Mouse (Mus musculus) lung, postnatal 0 days (tissue): ENCODE results near the gene Ypel3. TPM values are rescaled to one million over a fixed set of nuclear protein-coding genes. Genes with fewer than 3 reads are reported as not detected.

Experiments
- ATAC-seq: fragments of 200-750 bp; cut with Nextera tagmentation; 2 replicates; pipeline ENCODE4 v1.8.0; 2017; ENCODE audit warnings: moderate library complexity
- DNase-seq: peaks from one replicate; pipeline ENCODE4 v3.0.0-alpha.2; 2016; ENCODE audit warnings: low spot score
- H3K27ac ChIP-seq: fragments of 300-500 bp; sonication (generic); 2 replicates; pipeline ENCODE4 v1.5.1; 2014; ENCODE audit warnings: antibody characterized with exemption, mild to moderate bottlenecking, low read length, mixed read lengths
- H3K27me3 ChIP-seq: fragments of 300-500 bp; sonication (generic); replicated peaks from 2 replicates; pipeline ENCODE4 v1.6.1; 2014; ENCODE audit warnings: low read length, mixed read lengths; ENCODE audit not compliant: insufficient read depth
- H3K36me3 ChIP-seq: fragments of 300-500 bp; sonication (generic); 2 replicates; pipeline ENCODE4 v1.6.1; 2014; ENCODE audit warnings: low read length, mixed read lengths; ENCODE audit not compliant: insufficient read depth
- H3K4me1 ChIP-seq: fragments of 300-500 bp; sonication (generic); 2 replicates; pipeline ENCODE4 v1.6.1; 2014; ENCODE audit warnings: antibody characterized with exemption, low read depth, low read length, mixed read lengths; ENCODE audit not compliant: insufficient read depth
- H3K4me2 ChIP-seq: fragments of 300-500 bp; sonication (generic); replicated peaks from 2 replicates; pipeline ENCODE4 v1.6.1; 2014; ENCODE audit warnings: low read depth, mild to moderate bottlenecking, low read length, moderate library complexity, mixed read lengths
- H3K4me3 ChIP-seq: fragments of 300-500 bp; sonication (generic); 2 replicates; pipeline ENCODE4 v1.5.1; 2014; ENCODE audit warnings: low read depth, low read length
- H3K9ac ChIP-seq: fragments of 300-500 bp; sonication (generic); replicated peaks from 2 replicates; pipeline ENCODE4 v1.6.1; 2014; ENCODE audit warnings: low read depth, mild to moderate bottlenecking
- H3K9me3 ChIP-seq: fragments of 300-500 bp; sonication (generic); 2 replicates; pipeline ENCODE4 v1.6.1; 2016; ENCODE audit warnings: low read length, mixed read lengths
- CTCF ChIP-seq: IDR thresholded peaks from 2 replicates; pipeline ENCODE4 v1.5.1; 2016; ENCODE audit warnings: antibody characterized with exemption, mild to moderate bottlenecking
- EP300 ChIP-seq: IDR thresholded peaks from 2 replicates; pipeline ENCODE4 v1.6.1; 2016; ENCODE audit warnings: antibody characterized with exemption, mild to moderate bottlenecking, control low read depth
- WGBS: fragments of 180-500 bp; shearing (Covaris S2); extraction: QIAGEN DNeasy Blood & Tissue Kit; methylation state at CpG from one replicate; pipeline ENCODE4 v1.1.7; 2014; 5-methylcytosine and 5-hydroxymethylcytosine counted together
- polyA plus RNA-seq: library from polyadenylated mRNA; unstranded; fragments of >200 nt; fragmentation: Nextera tagmentation; extraction: Ambion mirVana; gene quantifications from 2 replicates; pipeline ENCODE4 v1.2.1, GENCODE M21; 2015

Gene Ypel3
- polyA plus RNA-seq, 1 experiment from 2014 or later = 340 TPM

- peaks cover 6% of the 10 kb centered on the region; the same call in 1 of the 2 replicates for H3K27me3 ChIP-seq
- no peak for TF ChIP-seq CTCF
- no peak for TF ChIP-seq EP300
- ATAC-seq (peak; percentile 23; the same call in 1 of the 2 replicates), DNase-seq (no peak)
- H3K36me3 ChIP-seq = no peaks in the 10 kb centered on the region
- no peak overlapping the region for H3K27ac ChIP-seq
- 14% methylated on average over 9 of the region's 9 CpGs for WGBS
- no peaks in the 10 kb centered on the region for H3K9me3 ChIP-seq
- H3K4me1 ChIP-seq = no peaks in the 10 kb centered on the region
- peak overlapping the region; percentile 47 for H3K4me2 ChIP-seq
- no peak overlapping the region for H3K9ac ChIP-seq
- no peak overlapping the region for H3K4me3 ChIP-seq
Observed at GRCm38 (mm10) chr7:126822741-126823140, 46.0 kb downstream of the Ypel3 start.

GRCm38 (mm10) chr7:126823202-126823711 is 46.5 kb downstream of the Ypel3 start:
- Histone ChIP-seq H3K9me3 (no peaks in the 10 kb centered on the region), H3K4me3 (no peak overlapping the region), H3K4me1 (no peaks in the 10 kb centered on the region), H3K27me3 (peaks cover 6% of the 10 kb centered on the region; the same call in 1 of the 2 replicates), H3K36me3 (no peaks in the 10 kb centered on the region), H3K9ac (no peak overlapping the region), H3K4me2 (peak overlapping the region; percentile 47), H3K27ac (no peak overlapping the region)
- ATAC-seq (no peak), DNase-seq (no peak)
- WGBS = 0% methylated on average over 7 of the region's 19 CpGs
- TF ChIP-seq EP300 (no peak), CTCF (no peak)

DNA sequence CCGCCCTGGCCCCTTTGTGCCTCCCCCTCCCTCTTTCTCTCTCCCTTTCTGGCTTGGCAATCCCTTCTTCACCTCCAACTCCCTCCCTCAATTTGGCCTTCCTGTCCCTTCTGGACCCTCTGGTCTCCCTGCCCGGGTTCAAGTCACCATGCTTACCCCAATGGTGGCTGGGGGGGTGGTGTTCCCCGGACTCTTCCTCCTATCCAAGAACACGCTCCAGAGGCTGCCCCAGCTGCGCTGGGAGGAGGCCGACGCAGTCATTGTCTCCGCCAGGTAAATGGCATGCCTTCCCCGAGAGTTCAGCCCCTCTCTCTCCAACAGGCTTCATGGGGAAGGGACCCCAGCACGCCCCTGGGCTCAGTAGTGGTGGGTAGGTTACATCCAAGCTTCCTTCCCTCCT is 47.2 kb downstream of the Ypel3 start:
- no peaks in the 10 kb centered on the region for H3K36me3 ChIP-seq
- peaks cover 6% of the 10 kb centered on the region; the same call in 1 of the 2 replicates for H3K27me3 ChIP-seq
- no peak overlapping the region for H3K4me2 ChIP-seq
- H3K9ac ChIP-seq = no peak overlapping the region
- DNase-seq = no peak
- no peaks in the 10 kb centered on the region for H3K4me1 ChIP-seq
- no peak overlapping the region for H3K27ac ChIP-seq
- no peak overlapping the region for H3K4me3 ChIP-seq
- no peak for TF ChIP-seq CTCF
- no peak for TF ChIP-seq EP300
- no peaks in the 10 kb centered on the region for H3K9me3 ChIP-seq
- 19% methylated on average over 9 of the region's 10 CpGs for WGBS
- ATAC-seq = no peak

DNA sequence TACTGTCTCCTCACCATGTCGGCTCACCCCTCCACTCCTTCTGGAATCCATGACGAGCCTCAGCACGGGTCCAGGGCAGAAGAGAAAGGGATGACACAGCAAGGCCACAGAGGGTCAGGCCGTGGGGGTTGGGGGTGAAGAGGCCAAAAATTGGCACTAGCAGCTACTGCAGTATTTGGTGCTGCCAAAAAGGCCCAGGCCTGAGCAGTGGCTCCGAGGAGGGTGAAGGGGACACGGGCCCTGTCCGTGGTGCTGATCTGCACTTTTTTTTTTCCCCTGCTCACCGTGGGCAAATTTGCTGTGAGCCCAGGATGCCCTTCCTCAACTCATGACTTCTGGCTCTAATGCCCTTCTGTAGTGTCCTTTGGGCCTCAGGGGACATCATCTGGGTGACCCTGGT is 48.6 kb downstream of the Ypel3 start:
- no peak for ATAC-seq

GRCm38 (mm10) chr7:126825952-126826351 is 49.2 kb downstream of the Ypel3 start:
- no peak for TF ChIP-seq EP300
- no peak for TF ChIP-seq CTCF
- 69% methylated on average over 5 of the region's 5 CpGs for WGBS
- H3K27me3 ChIP-seq = peaks cover 6% of the 10 kb centered on the region; the same call in 1 of the 2 replicates

More for the DNA sequence above, 48.6 kb downstream of the Ypel3 start:
- Histone ChIP-seq H3K36me3 (no peaks in the 10 kb centered on the region), H3K27ac (no peak overlapping the region), H3K4me3 (no peak overlapping the region), H3K4me2 (no peak overlapping the region), H3K4me1 (no peaks in the 10 kb centered on the region), H3K27me3 (peaks cover 6% of the 10 kb centered on the region; the same call in 1 of the 2 replicates), H3K9me3 (no peaks in the 10 kb centered on the region), H3K9ac (no peak overlapping the region)
- peak; percentile 54 for DNase-seq
- WGBS = 19% methylated on average over 8 of the region's 8 CpGs
- TF ChIP-seq CTCF (no peak), EP300 (no peak)

More at GRCm38 (mm10) chr7:126825952-126826351, 49.2 kb downstream of the Ypel3 start:
- ATAC-seq (no peak), DNase-seq (no peak)
- no peak overlapping the region for H3K4me2 ChIP-seq
- H3K4me1 ChIP-seq = no peaks in the 10 kb centered on the region
- H3K9ac ChIP-seq = no peak overlapping the region
- H3K36me3 ChIP-seq = no peaks in the 10 kb centered on the region
- H3K4me3 ChIP-seq = no peak overlapping the region
- no peaks in the 10 kb centered on the region for H3K9me3 ChIP-seq
- no peak overlapping the region for H3K27ac ChIP-seq

Other genes starting within 250 kb of the Ypel3 start
- 141 and 154 TPM in 2 replicates for gene Eif3c, start 210.5 kb upstream of the Ypel3 start, polyA plus RNA-seq
- 3.9 and 4.1 TPM in 2 replicates for gene Apobr, start 192.0 kb upstream of the Ypel3 start, polyA plus RNA-seq
- 33.0 and 38.3 TPM in 2 replicates for gene Cln3, start 191.1 kb upstream of the Ypel3 start, polyA plus RNA-seq
- gene Il27, start 182.0 kb upstream of the Ypel3 start, polyA plus RNA-seq = 0.31 TPM in 1 of 2 replicates, not detected in the other
- gene Nupr1, start 146.1 kb upstream of the Ypel3 start, polyA plus RNA-seq = 266 and 308 TPM in 2 replicates
- 42.9 and 49.5 TPM in 2 replicates for gene Sgf29, start 127.6 kb upstream of the Ypel3 start, polyA plus RNA-seq
- gene Sult1a1, start 100.5 kb upstream of the Ypel3 start, polyA plus RNA-seq = 57.1 and 58.4 TPM in 2 replicates
- gene Bola2, start 81.6 kb upstream of the Ypel3 start, polyA plus RNA-seq = 76.1 and 77.4 TPM in 2 replicates
- 9.2 and 10.4 TPM in 2 replicates for gene Slx1b, start 81.2 kb upstream of the Ypel3 start, polyA plus RNA-seq
- gene Coro1a, start 69.2 kb upstream of the Ypel3 start, polyA plus RNA-seq = 61.4 and 65.3 TPM in 2 replicates
- 180 and 183 TPM in 2 replicates for gene Mapk3, start 17.4 kb upstream of the Ypel3 start, polyA plus RNA-seq
- gene Gdpd3, start 10.6 kb upstream of the Ypel3 start, polyA plus RNA-seq = 3.4 and 4.1 TPM in 2 replicates
- 0.56 and 0.74 TPM in 2 replicates for gene Tbx6, start 4.5 kb downstream of the Ypel3 start, polyA plus RNA-seq
- gene Ppp4c, start 15.5 kb downstream of the Ypel3 start, polyA plus RNA-seq = 150 and 151 TPM in 2 replicates
- gene Fam57b, start 20.7 kb downstream of the Ypel3 start, polyA plus RNA-seq = 0.13 and 0.19 TPM in 2 replicates
- gene 4930451I11Rik, start 54.7 kb downstream of the Ypel3 start, polyA plus RNA-seq = not detected in 2 replicates
- 0.20 and 0.33 TPM in 2 replicates for gene Doc2a, start 70.5 kb downstream of the Ypel3 start, polyA plus RNA-seq
- gene Hirip3, start 85.0 kb downstream of the Ypel3 start, polyA plus RNA-seq = 8.4 and 9.3 TPM in 2 replicates
- 52.2 and 54.7 TPM in 2 replicates for gene Ino80e, start 85.4 kb downstream of the Ypel3 start, polyA plus RNA-seq
- 36.1 and 39.0 TPM in 2 replicates for gene Taok2, start 107.7 kb downstream of the Ypel3 start, polyA plus RNA-seq
- gene Tmem219, start 146.0 kb downstream of the Ypel3 start, polyA plus RNA-seq = 42.5 and 45.0 TPM in 2 replicates
- 12.1 and 14.9 TPM in 2 replicates for gene Kctd13, start 151.9 kb downstream of the Ypel3 start, polyA plus RNA-seq
- gene Asphd1, start 172.6 kb downstream of the Ypel3 start, polyA plus RNA-seq = not detected in 2 replicates
- gene Sez6l2, start 173.6 kb downstream of the Ypel3 start, polyA plus RNA-seq = 1.7 and 3.0 TPM in 2 replicates
- 164 and 173 TPM in 2 replicates for gene Cdipt, start 199.0 kb downstream of the Ypel3 start, polyA plus RNA-seq
- 3.0 and 3.3 TPM in 2 replicates for gene Cdiptos, start 199.1 kb downstream of the Ypel3 start, polyA plus RNA-seq
- gene Mvp, start 237.7 kb downstream of the Ypel3 start, polyA plus RNA-seq = 44.6 and 50.3 TPM in 2 replicates
- gene Pagr1b, start 239.5 kb downstream of the Ypel3 start, polyA plus RNA-seq = 1.00 and 1.1 TPM in 2 replicates
- gene Pagr1a, start 240.4 kb downstream of the Ypel3 start, polyA plus RNA-seq = 20.7 and 28.3 TPM in 2 replicates
- 28.5 and 29.3 TPM in 2 replicates for gene Gm42742, start 244.1 kb downstream of the Ypel3 start, polyA plus RNA-seq
- gene Prrt2, start 244.3 kb downstream of the Ypel3 start, polyA plus RNA-seq = 1.0 and 1.3 TPM in 2 replicates